Mouse (Mus musculus) E14TG2a.4 (cell line): Measurements from ENCODE around the gene Tle4.

Experiments
- CTCF ChIP-seq: conservative IDR thresholded peaks from 2 replicates; pipeline ENCODE4 v1.5.1; 2014; ENCODE audit warnings: low read length
- NANOG ChIP-seq: IDR thresholded peaks from 2 replicates; pipeline ENCODE4 v1.6.1; 2014; ENCODE audit warnings: borderline replicate concordance, low read length, mixed read lengths
- POU5F1 ChIP-seq: IDR thresholded peaks from 2 replicates; pipeline ENCODE4 v1.6.1; 2014; ENCODE audit warnings: low read length, borderline replicate concordance

GRCm38 (mm10) chr19:14642663-14643062, 44.8 kb upstream of the Tle4 start:
- TF ChIP-seq CTCF: no peak
- TF ChIP-seq POU5F1: no peak
- TF ChIP-seq NANOG: no peak
